Mouse (Mus musculus) MEL (cell line): ENCODE results near the gene Gpr18.

Experiments
- BHLHE40 ChIP-seq: IDR thresholded peaks from 2 replicates; pipeline ENCODE4 v1.6.1; 2012; ENCODE audit warnings: low read depth, mild to moderate bottlenecking, inconsistent platforms, low read length, improper control_type of control experiment, borderline replicate concordance
- CHD1 ChIP-seq: IDR thresholded peaks from 2 replicates; pipeline ENCODE4 v1.6.1; 2012; ENCODE audit warnings: low read depth, mild to moderate bottlenecking, inconsistent platforms, low read length, improper control_type of control experiment
- CHD2 ChIP-seq: IDR thresholded peaks from 2 replicates; pipeline ENCODE4 v1.6.1; 2011; ENCODE audit warnings: low read length, improper control_type of control experiment
- CTCF ChIP-seq, 3 experiments: IDR thresholded peaks in 2 of 3; conservative IDR thresholded peaks in 1 of 3; 2 replicates each; pipeline ENCODE4 v1.5.1; 2011 to 2012; ENCODE audit warnings: low read length in 3 of 3, low read depth in 2 of 3, mild to moderate bottlenecking in 2 of 3, improper control_type of control experiment in 1 of 3, inconsistent platforms in 1 of 3, mixed read lengths in 1 of 3, moderate library complexity in 1 of 3; ENCODE audit not compliant: control insufficient read depth in 1 of 3, insufficient read depth in 1 of 3, poor library complexity in 1 of 3, severe bottlenecking in 1 of 3
- KAT2A ChIP-seq: conservative IDR thresholded peaks from 2 replicates; pipeline ENCODE4 v1.6.1; 2012; ENCODE audit warnings: low read depth, low read length, improper control_type of control experiment, inconsistent platforms
- MAZ ChIP-seq: IDR thresholded peaks from 2 replicates; pipeline ENCODE4 v1.6.1; 2012; ENCODE audit warnings: low read depth, mild to moderate bottlenecking, inconsistent platforms, low read length, improper control_type of control experiment
- MYC ChIP-seq: IDR thresholded peaks from 2 replicates; pipeline ENCODE4 v1.6.1; 2011; ENCODE audit warnings: low read depth, mild to moderate bottlenecking, low read length, improper control_type of control experiment, moderate library complexity
- POLR2A ChIP-seq, 2 experiments: IDR thresholded peaks; 2 replicates each; pipeline ENCODE4 v1.6.1; 2011 to 2012; ENCODE audit warnings: low read length in 2 of 2, mild to moderate bottlenecking in 2 of 2, control low read depth in 1 of 2, improper control_type of control experiment in 1 of 2, low read depth in 1 of 2, moderate library complexity in 1 of 2; ENCODE audit not compliant: control insufficient read depth in 1 of 2, insufficient read depth in 1 of 2, poor library complexity in 1 of 2
- POLR2AphosphoS2 ChIP-seq: IDR thresholded peaks from 2 replicates; pipeline ENCODE4 v1.6.1; 2011; ENCODE audit warnings: low read length, improper control_type of control experiment
- RCOR1 ChIP-seq: IDR thresholded peaks from 2 replicates; pipeline ENCODE4 v1.6.1; 2012; ENCODE audit warnings: low read depth, mild to moderate bottlenecking, inconsistent platforms, low read length, improper control_type of control experiment
- TAL1 ChIP-seq: IDR thresholded peaks from 2 replicates; pipeline ENCODE4 v1.6.1; 2012; ENCODE audit warnings: mild to moderate bottlenecking, inconsistent platforms, low read length, moderate library complexity, mixed read lengths
- TCF12 ChIP-seq: IDR thresholded peaks from 2 replicates; pipeline ENCODE4 v1.6.1; 2014; ENCODE audit warnings: low read depth, mild to moderate bottlenecking, inconsistent platforms, low read length, improper control_type of control experiment, moderate library complexity
- UBTF ChIP-seq: IDR thresholded peaks from 2 replicates; pipeline ENCODE4 v1.6.1; 2012; ENCODE audit warnings: low read depth, mild to moderate bottlenecking, inconsistent platforms, low read length, improper control_type of control experiment, moderate library complexity, borderline replicate concordance; ENCODE audit not compliant: insufficient read depth
- USF1 ChIP-seq: IDR thresholded peaks from 2 replicates; pipeline ENCODE4 v1.6.1; 2014; ENCODE audit warnings: low read depth, mild to moderate bottlenecking, inconsistent platforms, low read length, improper control_type of control experiment, moderate library complexity

DNA sequence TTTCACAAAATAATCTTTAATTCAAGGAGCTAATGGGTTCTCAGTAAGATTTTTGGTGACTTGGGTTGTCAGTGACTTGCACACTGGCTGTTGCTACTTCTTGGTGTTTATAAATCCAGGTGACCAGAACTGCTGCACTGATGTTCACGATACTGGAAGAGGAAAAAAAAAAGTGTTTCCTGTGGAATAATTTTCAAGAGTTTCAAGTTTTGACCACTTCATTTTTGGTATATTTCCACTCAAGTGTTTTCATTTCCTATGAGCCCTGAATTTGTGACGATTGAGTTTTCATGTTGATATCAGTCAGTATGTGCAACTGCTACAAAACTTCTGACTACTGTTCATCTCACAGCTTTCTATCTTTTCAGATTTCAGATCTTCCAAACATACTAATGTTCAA lies 38.7 kb downstream of the Gpr18 start:
- TF ChIP-seq UBTF = no peak
- no peak for TF ChIP-seq TAL1
- TF ChIP-seq POLR2A (IDR thresholded peaks at IDR 0.05; ENCODE audit: control insufficient read depth in 1 of 2, insufficient read depth in 1 of 2, low read depth in 1 of 2, low read length in 2 of 2, poor library complexity in 1 of 2) = no peak
- TF ChIP-seq CTCF (IDR thresholded peaks at IDR 0.05 in 2 of 3, conservative IDR thresholded peaks at IDR 0.05 in 1 of 3; ENCODE audit: control insufficient read depth in 1 of 3, insufficient read depth in 1 of 3, low read depth in 2 of 3, low read length in 3 of 3, poor library complexity in 1 of 3, severe bottlenecking in 1 of 3) = no peak
- TF ChIP-seq CHD1 = no peak
- no peak for TF ChIP-seq MAZ
- no peak for TF ChIP-seq BHLHE40
- no peak for TF ChIP-seq USF1
- no peak for TF ChIP-seq CHD2
- no peak for TF ChIP-seq TCF12
- no peak for TF ChIP-seq KAT2A
- no peak for TF ChIP-seq MYC
- no peak for TF ChIP-seq POLR2AphosphoS2
- TF ChIP-seq RCOR1 = no peak
